Mouse (Mus musculus): ENCODE measurements around the gene 1190005I06Rik. TPM values are rescaled to one million over a fixed set of nuclear protein-coding genes. Genes with fewer than 3 reads are reported as not detected.
A peak's percentile ranks its signal among the peaks of the same experiment; 100 is the strongest.

The 1190005I06Rik gene
- polyA plus RNA-seq, 1 experiment: 1.6 TPM

DNA sequence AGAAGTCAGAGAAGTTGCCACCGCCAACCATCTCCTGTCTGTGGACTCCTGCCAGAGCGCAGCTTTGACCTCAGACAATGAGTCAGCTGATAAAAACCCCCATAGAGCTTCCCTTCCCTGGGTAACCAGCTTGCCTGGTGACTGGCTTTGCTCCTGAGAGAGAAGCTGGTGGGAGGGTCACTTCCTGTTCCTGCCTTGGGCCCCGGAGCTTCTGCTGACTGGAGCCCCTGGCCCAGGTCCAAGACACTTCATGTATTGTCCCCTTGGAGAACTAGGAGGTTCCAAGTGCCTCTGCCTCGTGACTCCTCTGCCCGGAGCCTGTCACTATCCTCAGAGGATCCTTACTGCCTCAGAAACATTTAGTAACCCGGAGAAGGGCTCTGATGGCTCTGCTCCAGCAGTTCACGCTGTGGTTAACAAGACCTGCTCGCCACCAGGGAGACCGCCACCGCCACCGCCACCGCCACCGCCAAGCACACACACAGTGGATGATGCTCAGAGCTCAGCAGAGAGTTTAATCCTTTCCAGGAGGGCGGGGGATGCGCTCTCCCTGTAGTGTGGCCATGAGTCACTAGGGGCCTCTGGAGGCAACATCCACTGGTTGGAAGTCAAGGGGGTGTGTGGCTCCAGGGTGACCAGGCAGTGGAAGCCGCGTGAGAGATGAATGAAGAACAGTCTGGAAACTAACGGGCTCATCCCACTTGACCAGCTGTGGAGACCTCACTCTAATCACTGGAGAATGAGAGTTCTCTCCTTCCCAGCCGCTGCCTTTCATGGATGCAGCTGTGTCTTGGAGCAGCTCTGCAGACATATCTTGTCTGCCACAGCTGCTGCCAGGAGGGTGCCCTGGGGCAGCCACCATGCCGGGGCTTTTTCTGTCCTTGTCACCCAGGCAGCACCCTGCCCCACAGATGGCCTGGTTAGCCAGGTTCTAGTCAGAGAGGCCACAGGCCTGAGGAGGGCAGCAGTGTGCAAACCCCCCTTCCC lies 83.3 kb downstream of the 1190005I06Rik start:
- 46% methylated on average over 20 of the region's 20 CpGs for WGBS
- peaks cover 61% of the 10 kb centered on the region for H3K36me3 ChIP-seq (ENCODE audit: control insufficient read depth, insufficient read depth, low read length)
- no peaks in the 10 kb centered on the region for H3K27me3 ChIP-seq (ENCODE audit: control insufficient read depth, insufficient read depth, low read length)
- peak overlapping the region; percentile 39 for H3K27ac ChIP-seq (ENCODE audit: insufficient read depth, low read depth, low read length)
- H3K4me3 ChIP-seq (ENCODE audit: low read depth, low read length): no peak overlapping the region
- H3K4me1 ChIP-seq (ENCODE audit: control insufficient read depth, insufficient read depth, insufficient read length, low read length): peaks cover 20% of the 10 kb centered on the region
- TF ChIP-seq POLR2A (IDR thresholded peaks at IDR 0.05; ENCODE audit: low read depth, low read length) (no peak), CTCF (IDR thresholded peaks at IDR 0.05; ENCODE audit: extremely low read depth, insufficient read length, insufficient replicate concordance, low read depth, low read length) (no peak)

DNA sequence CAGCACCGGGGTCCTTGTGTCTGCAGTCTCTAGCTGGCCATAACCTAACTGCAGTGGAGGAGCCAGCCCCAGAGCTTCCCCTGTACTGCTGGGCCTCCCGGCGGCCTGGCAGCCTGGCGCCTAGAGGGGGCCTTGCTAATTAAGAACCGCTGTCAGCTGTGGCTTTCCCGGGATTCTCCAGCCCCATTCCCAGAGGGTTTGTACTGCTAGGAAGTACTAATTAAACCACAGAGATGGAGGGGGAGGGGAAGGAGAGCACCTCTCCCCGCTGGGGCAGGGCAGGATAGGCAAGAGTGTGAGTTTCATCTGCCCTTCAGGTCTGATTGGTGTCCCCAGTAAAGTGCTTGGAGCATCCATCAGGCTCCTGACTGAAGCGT lies 84.1 kb downstream of the 1190005I06Rik start:
- TF ChIP-seq POLR2A (IDR thresholded peaks at IDR 0.05; ENCODE audit: low read depth, low read length) (no peak), CTCF (IDR thresholded peaks at IDR 0.05; ENCODE audit: extremely low read depth, insufficient read length, insufficient replicate concordance, low read depth, low read length) (no peak)
- H3K27me3 ChIP-seq (ENCODE audit: control insufficient read depth, insufficient read depth, low read length): no peaks in the 10 kb centered on the region
- H3K27ac ChIP-seq (ENCODE audit: insufficient read depth, low read depth, low read length): peak overlapping the region; percentile 39
- peaks cover 20% of the 10 kb centered on the region for H3K4me1 ChIP-seq (ENCODE audit: control insufficient read depth, insufficient read depth, insufficient read length, low read length)
- WGBS: 66% methylated on average over 8 of the region's 8 CpGs
- no peak overlapping the region for H3K4me3 ChIP-seq (ENCODE audit: low read depth, low read length)
- peaks cover 58% of the 10 kb centered on the region for H3K36me3 ChIP-seq (ENCODE audit: control insufficient read depth, insufficient read depth, low read length)

DNA sequence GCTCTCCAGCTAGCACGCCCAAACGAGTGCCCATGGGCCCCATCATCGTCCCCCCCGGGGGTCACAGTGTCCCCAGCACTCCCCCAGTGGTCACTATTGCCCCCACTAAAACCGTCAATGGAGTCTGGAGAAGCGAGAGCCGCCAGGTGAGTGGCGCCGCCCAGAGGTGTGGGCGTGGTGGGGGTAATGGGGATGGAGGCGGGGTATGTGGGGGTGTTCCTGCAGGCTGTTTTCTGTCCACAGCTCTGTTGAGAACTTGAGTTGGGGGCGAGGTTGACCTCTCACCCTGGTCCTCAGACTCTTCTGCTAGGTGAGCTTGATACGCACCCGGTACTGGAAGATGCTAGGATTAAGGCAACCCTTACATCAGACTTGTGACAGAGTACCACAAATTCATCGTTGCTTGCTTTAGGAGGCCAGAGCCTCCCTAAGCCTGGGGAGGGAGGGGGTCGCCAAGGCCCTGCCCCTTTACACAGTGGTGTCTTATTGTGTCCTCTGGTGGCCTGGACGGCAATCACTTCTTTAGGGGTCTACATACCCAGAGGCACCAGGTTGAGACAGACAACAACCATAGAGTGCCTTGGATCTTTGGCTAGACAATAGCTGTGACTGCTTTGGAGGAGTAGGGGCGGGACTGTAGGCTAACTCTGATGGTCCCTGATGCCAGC lies 84.6 kb downstream of the 1190005I06Rik start:
- H3K36me3 ChIP-seq (ENCODE audit: control insufficient read depth, insufficient read depth, low read length): peaks cover 53% of the 10 kb centered on the region

DNA sequence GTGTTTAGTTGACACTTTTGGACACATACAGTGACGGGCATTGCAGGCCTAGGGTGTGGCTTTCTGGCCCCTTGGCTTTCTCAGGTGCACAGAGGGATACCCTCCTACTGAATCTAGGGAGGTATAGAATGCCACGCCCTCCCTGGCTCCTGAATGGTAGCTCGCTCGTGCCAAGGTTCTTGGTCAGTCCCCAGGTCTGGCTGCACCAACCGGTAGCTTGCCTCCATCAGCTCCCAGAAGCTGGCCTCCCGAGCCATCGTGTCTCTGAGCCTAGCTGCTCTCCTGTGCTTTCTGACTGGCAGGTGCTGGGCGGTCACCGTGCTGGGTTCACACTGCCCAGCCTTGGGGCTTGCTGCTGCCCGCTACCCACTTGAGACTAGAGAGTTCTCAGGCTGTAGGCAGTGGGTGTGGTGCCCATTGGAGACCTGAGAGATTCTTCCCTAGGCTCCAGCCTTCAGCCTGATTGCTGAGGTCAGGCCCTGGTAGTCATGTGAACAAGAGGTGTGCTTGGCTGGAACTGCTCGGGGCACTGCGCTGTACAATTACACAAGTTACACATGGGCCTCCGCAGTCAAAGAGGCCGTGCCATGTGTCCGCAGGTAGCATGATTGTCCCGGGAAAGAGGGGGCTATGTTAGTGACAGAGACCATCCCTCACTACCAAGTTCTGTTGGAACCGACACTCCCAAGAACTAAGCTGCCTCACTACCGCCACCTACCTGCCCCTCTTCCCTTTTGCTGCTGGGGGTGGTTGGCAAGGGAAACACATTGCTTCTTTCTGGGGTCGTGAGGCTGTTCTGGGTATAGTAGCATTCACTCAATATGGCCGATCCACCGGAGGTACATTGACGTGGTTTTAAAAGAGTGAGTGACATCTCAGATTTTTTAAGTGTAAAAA lies 85.6 kb downstream of the 1190005I06Rik start:
- WGBS: 80% methylated on average over 22 of the region's 22 CpGs
- no peak for TF ChIP-seq POLR2A (IDR thresholded peaks at IDR 0.05; ENCODE audit: low read depth, low read length)
- TF ChIP-seq CTCF (IDR thresholded peaks at IDR 0.05; ENCODE audit: extremely low read depth, insufficient read length, insufficient replicate concordance, low read depth, low read length): peak; percentile 48; the same call in 1 of the 2 replicates
- Histone ChIP-seq H3K27me3 (ENCODE audit: control insufficient read depth, insufficient read depth, low read length) (no peaks in the 10 kb centered on the region), H3K4me3 (ENCODE audit: low read depth, low read length) (no peak overlapping the region), H3K4me1 (ENCODE audit: control insufficient read depth, insufficient read depth, insufficient read length, low read length) (peaks cover 20% of the 10 kb centered on the region), H3K27ac (ENCODE audit: insufficient read depth, low read depth, low read length) (no peak overlapping the region), H3K36me3 (ENCODE audit: control insufficient read depth, insufficient read depth, low read length) (peaks cover 43% of the 10 kb centered on the region)

More for the DNA sequence above, 84.6 kb downstream of the 1190005I06Rik start:
- WGBS: 91% methylated on average over 18 of the region's 18 CpGs
- Histone ChIP-seq H3K27ac (ENCODE audit: insufficient read depth, low read depth, low read length) (no peak overlapping the region), H3K27me3 (ENCODE audit: control insufficient read depth, insufficient read depth, low read length) (no peaks in the 10 kb centered on the region), H3K4me3 (ENCODE audit: low read depth, low read length) (no peak overlapping the region), H3K4me1 (ENCODE audit: control insufficient read depth, insufficient read depth, insufficient read length, low read length) (peaks cover 20% of the 10 kb centered on the region)
- TF ChIP-seq POLR2A (IDR thresholded peaks at IDR 0.05; ENCODE audit: low read depth, low read length): no peak
- TF ChIP-seq CTCF (IDR thresholded peaks at IDR 0.05; ENCODE audit: extremely low read depth, insufficient read length, insufficient replicate concordance, low read depth, low read length): no peak

DNA sequence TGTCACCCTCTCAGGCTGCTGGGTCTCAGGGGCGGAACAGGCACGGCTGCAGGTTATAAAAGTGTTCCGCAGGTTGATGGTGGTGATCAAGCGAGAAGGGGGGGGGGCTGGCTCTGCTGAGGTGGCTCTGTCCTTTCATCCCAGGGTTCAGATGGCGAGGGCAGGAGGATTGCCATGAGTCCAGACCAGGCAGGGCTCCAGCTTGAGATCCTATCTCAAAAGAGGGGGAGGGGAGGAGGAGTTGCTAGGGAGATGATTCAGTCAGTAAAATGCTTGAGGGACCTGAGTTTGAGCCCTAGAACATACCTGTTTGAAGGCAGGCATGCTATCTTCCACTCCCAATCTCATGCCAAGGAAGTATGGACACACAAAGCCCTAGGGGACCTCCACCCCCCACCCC lies 86.9 kb downstream of the 1190005I06Rik start:
- Histone ChIP-seq H3K27ac (ENCODE audit: insufficient read depth, low read depth, low read length) (no peak overlapping the region), H3K4me1 (ENCODE audit: control insufficient read depth, insufficient read depth, insufficient read length, low read length) (peaks cover 20% of the 10 kb centered on the region), H3K36me3 (ENCODE audit: control insufficient read depth, insufficient read depth, low read length) (peaks cover 36% of the 10 kb centered on the region), H3K4me3 (ENCODE audit: low read depth, low read length) (no peak overlapping the region), H3K27me3 (ENCODE audit: control insufficient read depth, insufficient read depth, low read length) (no peaks in the 10 kb centered on the region)
- WGBS: 92% methylated on average over 5 of the region's 5 CpGs
- TF ChIP-seq CTCF (IDR thresholded peaks at IDR 0.05; ENCODE audit: extremely low read depth, insufficient read length, insufficient replicate concordance, low read depth, low read length) (no peak), POLR2A (IDR thresholded peaks at IDR 0.05; ENCODE audit: low read depth, low read length) (no peak)

DNA sequence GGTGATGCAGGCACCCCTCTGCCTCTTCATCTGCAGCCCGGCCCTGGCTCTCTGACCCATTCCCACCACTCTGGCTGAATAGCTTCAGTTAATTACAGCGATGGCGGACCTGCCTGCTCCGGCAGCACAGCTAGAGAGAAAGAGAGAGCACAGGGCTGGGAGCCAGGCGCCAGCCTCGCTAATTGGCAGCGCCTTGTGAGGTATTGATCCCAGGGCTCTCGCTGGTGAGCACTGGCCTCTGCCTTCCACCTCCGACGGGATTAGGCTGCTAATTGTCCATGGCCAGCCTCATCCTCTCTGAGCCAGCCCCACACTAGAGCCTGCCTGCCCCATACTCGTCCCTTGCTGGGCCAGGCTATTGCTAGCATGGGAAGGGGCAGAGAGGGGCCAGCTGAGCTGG lies 87.8 kb downstream of the 1190005I06Rik start:
- no peak for TF ChIP-seq POLR2A (IDR thresholded peaks at IDR 0.05; ENCODE audit: low read depth, low read length)
- no peak for TF ChIP-seq CTCF (IDR thresholded peaks at IDR 0.05; ENCODE audit: extremely low read depth, insufficient read length, insufficient replicate concordance, low read depth, low read length)
- H3K27ac ChIP-seq (ENCODE audit: insufficient read depth, low read depth, low read length): no peak overlapping the region
- peaks cover 37% of the 10 kb centered on the region for H3K36me3 ChIP-seq (ENCODE audit: control insufficient read depth, insufficient read depth, low read length)
- no peak overlapping the region for H3K4me3 ChIP-seq (ENCODE audit: low read depth, low read length)
- no peaks in the 10 kb centered on the region for H3K27me3 ChIP-seq (ENCODE audit: control insufficient read depth, insufficient read depth, low read length)
- peaks cover 20% of the 10 kb centered on the region for H3K4me1 ChIP-seq (ENCODE audit: control insufficient read depth, insufficient read depth, insufficient read length, low read length)
- 72% methylated on average over 11 of the region's 11 CpGs for WGBS

Other genes starting within 250 kb of the 1190005I06Rik start
- gene Gins2, start 58.3 kb downstream of the 1190005I06Rik start, polyA plus RNA-seq (2012; rRNA removed): 12.6 and 22.5 TPM in 2 replicates
- 11.4 TPM in 1 of 2 replicates, not detected in the other for gene Gm27021, start 20.4 kb upstream of the 1190005I06Rik start, polyA plus RNA-seq (2012; rRNA removed)
- 631 and 1,064 TPM in 2 replicates for gene Cox4i1, start 20.6 kb upstream of the 1190005I06Rik start, polyA plus RNA-seq (2012; rRNA removed)
- 65.0 and 109 TPM in 2 replicates for gene Emc8, start 20.9 kb upstream of the 1190005I06Rik start, polyA plus RNA-seq (2012; rRNA removed)
- 48.7 and 124 TPM in 2 replicates for gene Irf8, start 88.7 kb upstream of the 1190005I06Rik start, polyA plus RNA-seq (2012; rRNA removed)

All from small intestine, adult 2 months (tissue).